Mouse (Mus musculus) thymus, adult 2 months (tissue): Measurements from ENCODE around the gene Pnp. TPM values are rescaled to one million over a fixed set of nuclear protein-coding genes. Genes with fewer than 3 reads are reported as not detected.
"Not testable (repeated sequence)": the region's sequence is repeated elsewhere in the genome, so short reads cannot be mapped to it uniquely, and the experiment has no call there.

ENCODE experiments used
- DNase-seq: peaks from one replicate; pipeline ENCODE4 v3.0.0; 2021
- H3K27ac ChIP-seq: fragments of 200-500 bp; 2 replicates; pipeline ENCODE4 v1.5.1; 2012; ENCODE audit warnings: low read length, control low read depth; ENCODE audit not compliant: control insufficient read depth, insufficient read depth
- H3K27me3 ChIP-seq: fragments of 200-500 bp; 2 replicates; pipeline ENCODE4 v1.6.1; 2012; ENCODE audit warnings: mild to moderate bottlenecking, low read length, moderate library complexity, mixed read lengths; ENCODE audit not compliant: control insufficient read depth, insufficient read depth
- H3K36me3 ChIP-seq: fragments of 200-500 bp; 2 replicates; pipeline ENCODE4 v1.6.1; 2012; ENCODE audit warnings: mild to moderate bottlenecking, low read length, moderate library complexity; ENCODE audit not compliant: control insufficient read depth, insufficient read depth
- H3K4me1 ChIP-seq: fragments of 200-500 bp; replicated peaks from 2 replicates; pipeline ENCODE4 v1.6.1; 2012; ENCODE audit warnings: low read length; ENCODE audit not compliant: control insufficient read depth, insufficient read depth
- H3K4me3 ChIP-seq: fragments of 200-500 bp; 2 replicates; pipeline ENCODE4 v1.5.1; 2012; ENCODE audit warnings: mild to moderate bottlenecking, low read length, control low read depth, moderate library complexity; ENCODE audit not compliant: control insufficient read depth, insufficient read depth
- CTCF ChIP-seq: fragments of 200-500 bp; IDR thresholded peaks from 2 replicates; pipeline ENCODE4 v1.5.1; 2012; ENCODE audit warnings: mild to moderate bottlenecking, control low read depth, low read length, moderate library complexity, borderline replicate concordance; ENCODE audit not compliant: control insufficient read depth, poor library complexity, insufficient read depth; ENCODE audit errors: extremely low read depth
- POLR2A ChIP-seq: fragments of 200-500 bp; IDR thresholded peaks from 2 replicates; pipeline ENCODE4 v1.6.1; 2012; ENCODE audit warnings: mild to moderate bottlenecking, low read length, control low read depth, moderate library complexity; ENCODE audit not compliant: control insufficient read depth, poor library complexity, insufficient read depth; ENCODE audit errors: extremely low read depth
- WGBS: fragments of 180-500 bp; shearing (Covaris S2); methylation state at CpG from one replicate; pipeline ENCODE4 v1.1.7; 2018; 5-methylcytosine and 5-hydroxymethylcytosine counted together
- polyA plus RNA-seq: library from polyadenylated mRNA; depleted of rRNA; stranded (reverse); fragments of >200 nt; gene quantifications from 2 replicates; pipeline ENCODE4 v1.2.3, GENCODE M21; 2012

The Pnp gene
- polyA plus RNA-seq, 1 experiment, result 33.6 TPM

DNA sequence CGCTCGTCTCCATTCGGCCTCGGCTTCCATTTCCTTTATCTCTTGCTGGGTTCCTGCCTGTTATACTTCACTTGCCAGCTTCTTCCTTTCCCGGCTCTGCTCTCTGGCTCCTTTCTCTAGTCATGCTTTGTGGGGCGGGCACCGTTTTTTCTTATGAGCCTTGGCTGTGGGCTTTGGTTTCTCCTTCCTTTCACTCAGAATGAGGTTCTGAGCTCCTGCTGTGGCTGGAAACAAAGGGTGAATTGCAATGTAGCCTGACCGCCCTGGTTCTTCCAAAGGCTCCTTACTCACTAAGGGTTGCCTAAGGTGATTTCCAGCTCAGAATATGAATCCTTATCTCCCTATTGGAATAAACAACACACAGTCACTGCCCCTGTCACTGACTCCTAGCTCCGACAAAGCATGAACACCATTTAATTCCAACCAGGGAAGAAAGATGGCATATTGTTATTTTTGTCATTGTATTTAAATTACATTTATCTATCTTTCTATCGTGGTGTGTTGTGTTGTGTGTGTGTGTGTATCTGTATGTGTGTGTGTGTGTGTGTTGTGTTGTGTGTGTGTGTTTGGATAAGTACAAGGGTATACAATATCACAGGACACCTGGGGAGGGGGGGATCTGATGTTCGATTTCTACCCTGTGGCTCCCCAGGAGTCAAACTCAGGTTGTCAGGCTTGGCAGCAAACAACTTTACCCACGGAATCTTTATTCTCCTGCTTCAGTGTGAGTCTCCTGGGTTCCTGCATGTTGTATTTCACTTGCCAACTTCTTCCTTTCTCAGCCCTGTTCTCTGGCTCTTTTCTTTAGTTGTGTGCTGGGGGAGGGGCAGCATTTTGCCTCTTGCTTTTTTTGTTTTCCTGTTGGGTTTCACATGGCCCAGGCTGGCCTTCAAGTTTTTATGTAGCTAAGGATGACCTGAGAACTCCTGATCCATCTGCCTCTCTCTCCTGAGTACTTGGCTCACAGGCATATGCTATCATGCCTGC lies 39.0 kb downstream of the Pnp start:
- WGBS, result 30% methylated on average over 12 of the region's 12 CpGs
- Histone ChIP-seq H3K36me3 (no peaks in the 10 kb centered on the region), H3K27ac (no peak overlapping the region), H3K4me3 (no peak overlapping the region), H3K27me3 (no peaks in the 10 kb centered on the region), H3K4me1 (peaks cover 11% of the 10 kb centered on the region)
- TF ChIP-seq POLR2A, result no peak
- no peak for TF ChIP-seq CTCF
- no peak for DNase-seq

DNA sequence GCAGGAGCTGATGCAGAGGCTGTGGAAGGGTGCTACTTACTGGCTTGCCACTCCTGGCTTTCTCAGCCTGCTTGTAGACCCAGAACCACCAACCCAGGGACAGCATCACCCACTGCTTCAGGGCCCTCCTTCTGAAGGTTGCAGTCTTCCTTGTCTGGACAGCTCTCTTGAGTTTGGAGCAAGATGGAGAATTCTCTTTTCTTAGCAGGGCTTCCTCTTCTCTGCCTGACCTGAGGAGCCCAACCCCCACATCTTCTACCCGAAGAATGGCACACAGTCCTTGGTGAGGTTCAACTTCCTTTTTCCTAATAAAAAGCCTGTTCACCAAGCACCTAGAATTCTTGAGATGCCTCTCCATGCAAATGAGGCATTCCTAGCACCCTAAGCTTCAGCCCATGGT lies 39.9 kb downstream of the Pnp start:
- no peaks in the 10 kb centered on the region for H3K36me3 ChIP-seq
- WGBS, result 14% methylated on average over 1 of the region's 1 CpGs

DNA sequence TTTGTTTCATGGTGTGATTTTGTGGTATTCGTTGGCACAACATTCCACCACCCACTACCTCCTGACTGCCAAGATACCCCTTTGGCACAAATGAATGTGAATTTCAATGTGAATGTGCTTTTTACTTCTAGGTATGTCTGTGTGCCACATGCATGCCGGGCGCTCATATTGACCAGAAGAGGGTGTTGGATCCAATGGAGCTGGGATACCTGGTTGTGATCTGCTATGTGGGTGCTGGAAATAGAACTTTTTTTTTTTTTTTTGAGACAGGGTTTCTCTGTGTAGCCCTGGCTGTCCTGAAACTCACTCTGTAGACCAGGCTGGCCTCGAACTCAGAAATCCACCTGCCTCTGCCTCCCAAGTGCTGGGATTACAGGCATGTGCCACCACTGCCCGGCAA lies 42.2 kb downstream of the Pnp start:
- H3K27me3 ChIP-seq, DNase-seq, H3K4me3 ChIP-seq, H3K27ac ChIP-seq, H3K36me3 ChIP-seq: not testable (repeated sequence)
- H3K4me1 ChIP-seq, result peaks cover 11% of the 10 kb centered on the region
- 96% methylated on average over 5 of the region's 5 CpGs for WGBS

More for the DNA sequence above, 39.9 kb downstream of the Pnp start:
- no peak for TF ChIP-seq CTCF
- TF ChIP-seq POLR2A, result no peak
- Histone ChIP-seq H3K27ac (no peak overlapping the region), H3K27me3 (no peaks in the 10 kb centered on the region), H3K4me1 (peaks cover 11% of the 10 kb centered on the region), H3K4me3 (no peak overlapping the region)
- DNase-seq, result no peak

DNA sequence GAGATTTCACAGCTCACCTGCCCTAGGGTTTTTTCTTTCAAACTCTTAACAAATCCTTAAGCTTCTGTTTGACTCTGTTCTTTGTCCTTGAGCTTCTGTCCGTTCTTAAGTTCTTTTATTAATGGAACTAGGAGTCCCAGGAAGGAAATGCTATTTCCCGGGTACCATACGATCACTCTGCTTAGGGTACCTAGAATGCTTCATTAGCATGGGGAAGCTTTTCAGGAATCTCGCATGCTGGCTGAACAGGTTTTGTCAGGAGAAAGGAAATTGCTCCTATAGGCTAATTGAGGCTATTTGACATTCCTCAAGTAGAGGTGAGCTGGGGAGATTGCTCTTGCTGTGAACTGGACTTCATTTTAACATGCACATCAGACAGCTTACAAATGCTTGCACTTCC lies 42.8 kb downstream of the Pnp start:
- H3K36me3 ChIP-seq, result no peaks in the 10 kb centered on the region
- peaks cover 11% of the 10 kb centered on the region for H3K4me1 ChIP-seq
- WGBS, result 72% methylated on average over 4 of the region's 4 CpGs
- no peak for TF ChIP-seq POLR2A
- no peak for TF ChIP-seq CTCF
- H3K4me3 ChIP-seq, result no peak overlapping the region
- DNase-seq, result no peak
- no peaks in the 10 kb centered on the region for H3K27me3 ChIP-seq
- no peak overlapping the region for H3K27ac ChIP-seq

DNA sequence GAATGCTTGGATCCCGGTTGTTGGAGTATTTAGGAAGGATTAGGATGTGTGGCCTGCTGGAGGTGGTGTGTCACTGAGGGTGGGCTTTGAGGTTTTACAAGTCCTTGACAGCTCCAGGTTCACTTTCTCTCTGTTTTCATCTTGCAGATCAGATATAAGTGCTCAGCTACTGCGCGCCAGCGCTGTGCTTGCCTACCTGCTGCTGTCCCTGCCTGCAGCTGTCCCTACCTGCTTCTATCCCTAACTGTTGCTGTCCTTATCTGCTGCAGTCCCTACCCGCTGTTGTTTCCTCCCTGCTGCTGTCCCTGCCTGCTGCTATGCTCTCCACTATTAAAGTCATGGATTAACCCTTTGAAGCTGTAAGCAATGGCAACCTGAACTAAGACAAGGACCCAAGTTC lies 44.1 kb downstream of the Pnp start:
- TF ChIP-seq POLR2A (no peak), CTCF (no peak)
- 88% methylated on average over 5 of the region's 5 CpGs for WGBS
- H3K27me3 ChIP-seq, result no peaks in the 10 kb centered on the region

DNA sequence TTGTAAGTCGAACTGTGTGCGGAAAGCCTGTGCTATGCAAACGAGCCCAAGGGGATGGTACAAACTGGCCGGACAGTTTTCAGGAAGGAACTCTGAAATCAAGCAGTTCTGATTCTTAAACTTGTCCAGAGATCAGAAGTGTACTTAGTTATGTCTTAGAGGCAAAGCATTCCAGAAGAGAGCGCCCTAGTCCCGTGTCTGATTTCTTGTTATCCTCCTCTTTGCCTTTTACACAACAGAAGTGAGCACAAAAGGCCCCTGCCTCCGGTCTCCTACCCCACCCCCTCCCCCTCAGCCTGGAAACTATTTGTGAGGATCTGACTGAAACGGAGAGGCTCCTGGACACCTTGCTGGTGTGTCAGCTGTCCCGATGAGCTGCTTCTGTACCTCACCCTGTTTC lies 45.8 kb downstream of the Pnp start:
- no peak overlapping the region for H3K4me3 ChIP-seq
- no peaks in the 10 kb centered on the region for H3K27me3 ChIP-seq
- 58% methylated on average over 9 of the region's 9 CpGs for WGBS
- no peak for DNase-seq
- H3K4me1 ChIP-seq, result peaks cover 3% of the 10 kb centered on the region
- no peak overlapping the region for H3K27ac ChIP-seq
- TF ChIP-seq POLR2A (no peak), CTCF (no peak)
- no peaks in the 10 kb centered on the region for H3K36me3 ChIP-seq

More for the DNA sequence above, 44.1 kb downstream of the Pnp start:
- DNase-seq, result no peak
- H3K4me3 ChIP-seq, result no peak overlapping the region
- no peaks in the 10 kb centered on the region for H3K36me3 ChIP-seq
- no peak overlapping the region for H3K27ac ChIP-seq
- peaks cover 7% of the 10 kb centered on the region for H3K4me1 ChIP-seq

DNA sequence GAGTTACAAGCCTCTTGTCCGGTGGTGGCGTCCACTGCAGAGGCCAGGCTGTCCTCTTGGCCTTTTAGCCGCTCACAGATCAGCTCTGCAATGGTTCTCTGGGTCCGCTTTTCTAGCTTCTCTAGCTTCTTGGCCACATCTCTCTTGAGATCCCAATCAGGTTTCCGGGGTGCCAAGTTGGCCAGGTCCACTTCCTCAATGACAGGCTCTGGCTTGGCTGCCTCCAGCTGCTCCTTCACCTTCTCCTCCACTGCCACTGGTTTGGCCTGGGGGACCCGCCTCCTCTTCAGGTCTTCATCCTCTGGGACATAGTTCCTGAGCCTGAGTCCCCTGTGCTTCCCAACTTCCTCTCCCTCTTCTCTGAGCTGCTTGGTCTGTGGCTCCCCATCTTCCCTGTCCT lies 47.6 kb downstream of the Pnp start:
- not testable (repeated sequence) for DNase-seq, H3K4me1 ChIP-seq, H3K27me3 ChIP-seq, H3K4me3 ChIP-seq, H3K36me3 ChIP-seq, H3K27ac ChIP-seq
- WGBS, result 81% methylated on average over 6 of the region's 6 CpGs
